Mouse (Mus musculus) C2C12 (cell line): Measurements from ENCODE around the gene Gar1. TPM values are rescaled to one million over a fixed set of nuclear protein-coding genes. Genes with fewer than 3 reads are reported as not detected.

Experiments used
- H3K27me3 ChIP-seq: one replicate; pipeline ENCODE4 v1.6.1; 2011; ENCODE audit not compliant: control insufficient read depth, insufficient read depth, insufficient read length
- H3K36me3 ChIP-seq: one replicate; pipeline ENCODE4 v1.6.1; 2011; ENCODE audit not compliant: control insufficient read depth, insufficient read depth
- H3K4me3 ChIP-seq: one replicate; pipeline ENCODE4 v1.5.1; 2011; ENCODE audit warnings: mild to moderate bottlenecking, control low read depth; ENCODE audit not compliant: poor library complexity, insufficient read depth, severe bottlenecking
- H3K79me2 ChIP-seq: one replicate; pipeline ENCODE4 v1.6.1; 2011; ENCODE audit not compliant: control insufficient read depth, insufficient read depth
- H3K79me3 ChIP-seq: one replicate; pipeline ENCODE4 v1.6.1; 2011; ENCODE audit warnings: low read depth, control low read depth
- H3ac ChIP-seq: one replicate; pipeline ENCODE3; 2011; ENCODE audit warnings: low read depth; ENCODE audit not compliant: control insufficient read depth, insufficient read length
- CEBPB ChIP-seq: IDR thresholded peaks from one replicate; pipeline ENCODE4 v1.6.1; 2011; ENCODE audit warnings: low read depth, mild to moderate bottlenecking, control low read depth, moderate library complexity
- CTCF ChIP-seq: IDR thresholded peaks from one replicate; pipeline ENCODE4 v1.5.1; 2011; ENCODE audit not compliant: control insufficient read depth, insufficient read depth, insufficient read length
- FOSL1 ChIP-seq: IDR thresholded peaks from one replicate; pipeline ENCODE4 v1.8.0; 2011; ENCODE audit warnings: mild to moderate bottlenecking, low read length; ENCODE audit not compliant: poor library complexity, insufficient read depth, severe bottlenecking
- MAX ChIP-seq: IDR thresholded peaks from one replicate; pipeline ENCODE4 v1.6.1; 2011; ENCODE audit warnings: mild to moderate bottlenecking, control low read depth
- MYOD1 ChIP-seq: IDR thresholded peaks from one replicate; pipeline ENCODE4 v1.6.1; 2011; ENCODE audit warnings: low read depth; ENCODE audit not compliant: control insufficient read depth, insufficient read length
- MYOG ChIP-seq: IDR thresholded peaks from one replicate; pipeline ENCODE4 v1.6.1; 2011; ENCODE audit not compliant: control insufficient read depth, insufficient read length; ENCODE audit errors: extremely low read depth
- USF1 ChIP-seq: IDR thresholded peaks from one replicate; pipeline ENCODE4 v1.6.1; 2011; ENCODE audit warnings: low read depth, mild to moderate bottlenecking, control low read depth, moderate library complexity
- polyA plus RNA-seq: library from polyadenylated mRNA; unstranded; fragments of >200 nt; fragmentation: generic; extraction: Trizol; gene quantifications from one replicate; pipeline ENCODE4 v1.2.1, GENCODE M21; 2012; ENCODE audit warnings: missing spikeins

Gene Gar1
- polyA plus RNA-seq, 1 experiment = 222 TPM

- H3K27me3 ChIP-seq = no peaks in the 10 kb centered on the region
- TF ChIP-seq FOSL1 (no peak), CTCF (no peak), MYOD1 (no peak), CEBPB (no peak), USF1 (no peak), MAX (no peak), MYOG (no peak)
- H3K36me3 ChIP-seq = no peaks in the 10 kb centered on the region
- H3K4me3 ChIP-seq = no peak overlapping the region
- no peaks in the 10 kb centered on the region for H3K79me3 ChIP-seq
- H3ac ChIP-seq = no peak overlapping the region
- no peaks in the 10 kb centered on the region for H3K79me2 ChIP-seq
These were observed 32.2 kb downstream of the Gar1 start for GRCm38 (mm10) chr3:129799011-129799410.

GRCm38 (mm10) chr3:129798551-129798950, 32.6 kb downstream of the Gar1 start:
- Histone ChIP-seq H3ac (no peak overlapping the region), H3K36me3 (no peaks in the 10 kb centered on the region), H3K27me3 (no peaks in the 10 kb centered on the region), H3K79me3 (no peaks in the 10 kb centered on the region), H3K79me2 (no peaks in the 10 kb centered on the region), H3K4me3 (no peak overlapping the region)
- TF ChIP-seq CTCF (no peak), MAX (no peak), CEBPB (no peak), MYOD1 (no peak), MYOG (no peak), USF1 (no peak), FOSL1 (no peak)

GRCm38 (mm10) chr3:129797341-129797740, 33.9 kb downstream of the Gar1 start:
- Histone ChIP-seq H3ac (no peak overlapping the region), H3K36me3 (no peaks in the 10 kb centered on the region), H3K27me3 (peaks cover 7% of the 10 kb centered on the region), H3K4me3 (no peak overlapping the region), H3K79me3 (no peaks in the 10 kb centered on the region), H3K79me2 (no peaks in the 10 kb centered on the region)
- no peak for TF ChIP-seq MAX
- TF ChIP-seq USF1 = no peak
- TF ChIP-seq MYOD1 = no peak

- no peak overlapping the region for H3ac ChIP-seq
- H3K4me3 ChIP-seq = no peak overlapping the region
- no peaks in the 10 kb centered on the region for H3K79me3 ChIP-seq
- no peaks in the 10 kb centered on the region for H3K36me3 ChIP-seq
- no peak for TF ChIP-seq CTCF
- no peak for TF ChIP-seq CEBPB
- TF ChIP-seq FOSL1 = no peak
- no peak for TF ChIP-seq MAX
- no peak for TF ChIP-seq USF1
- no peak for TF ChIP-seq MYOG
- no peak for TF ChIP-seq MYOD1
- no peaks in the 10 kb centered on the region for H3K79me2 ChIP-seq
- peaks cover 7% of the 10 kb centered on the region for H3K27me3 ChIP-seq
These were observed 37.4 kb downstream of the Gar1 start for GRCm38 (mm10) chr3:129793801-129794200.

GRCm38 (mm10) chr3:129782746-129783145, 48.5 kb downstream of the Gar1 start:
- no peak for TF ChIP-seq USF1
- TF ChIP-seq CEBPB = no peak
- TF ChIP-seq FOSL1 = no peak
- no peak for TF ChIP-seq MYOG
- TF ChIP-seq MAX = no peak
- TF ChIP-seq CTCF = no peak
- no peak for TF ChIP-seq MYOD1
- Histone ChIP-seq H3ac (no peak overlapping the region), H3K27me3 (peaks cover 15% of the 10 kb centered on the region), H3K4me3 (no peak overlapping the region), H3K79me2 (no peaks in the 10 kb centered on the region), H3K36me3 (no peaks in the 10 kb centered on the region), H3K79me3 (no peaks in the 10 kb centered on the region)

GRCm38 (mm10) chr3:129781435-129781834, 49.8 kb downstream of the Gar1 start:
- Histone ChIP-seq H3K79me3 (no peaks in the 10 kb centered on the region), H3K4me3 (no peak overlapping the region), H3K27me3 (peaks cover 15% of the 10 kb centered on the region), H3K36me3 (no peaks in the 10 kb centered on the region), H3ac (no peak overlapping the region), H3K79me2 (no peaks in the 10 kb centered on the region)
- TF ChIP-seq MYOG (no peak), CTCF (no peak), CEBPB (no peak), USF1 (no peak), MYOD1 (no peak), MAX (no peak), FOSL1 (no peak)

Other genes starting within 250 kb of the Gar1 start
- gene Egf, start 76.1 kb downstream of the Gar1 start, polyA plus RNA-seq = 0.27 TPM
- not detected for gene Lrit3, start 27.4 kb downstream of the Gar1 start, polyA plus RNA-seq
- 0.04 TPM for gene Rrh, start 8.8 kb downstream of the Gar1 start, polyA plus RNA-seq
- gene Cfi, start 4.5 kb upstream of the Gar1 start, polyA plus RNA-seq = not detected
- 20.3 TPM for gene Pla2g12a, start 47.2 kb upstream of the Gar1 start, polyA plus RNA-seq
- 16.7 TPM for gene Casp6, start 70.0 kb upstream of the Gar1 start, polyA plus RNA-seq
- gene Mcub, start 138.8 kb upstream of the Gar1 start, polyA plus RNA-seq = 11.0 TPM
- 30.2 TPM for gene Sec24b, start 230.2 kb upstream of the Gar1 start, polyA plus RNA-seq